Mouse (Mus musculus) testis, adult 2 months (tissue): ENCODE results near the gene Oma1.

Experiments
- CTCF ChIP-seq: fragments of 200-500 bp; IDR thresholded peaks from 2 replicates; pipeline ENCODE4 v1.5.1; 2012; ENCODE audit warnings: low read depth, mild to moderate bottlenecking, inconsistent platforms, low read length, moderate library complexity; ENCODE audit not compliant: control insufficient read depth, insufficient read depth, insufficient replicate concordance
- POLR2A ChIP-seq: fragments of 200-500 bp; IDR thresholded peaks from 2 replicates; pipeline ENCODE4 v1.6.1; 2012; ENCODE audit warnings: low read depth, mild to moderate bottlenecking, inconsistent platforms, low read length, moderate library complexity; ENCODE audit not compliant: control insufficient read depth

GRCm38 (mm10) chr4:103396876-103397275 is 83.3 kb downstream of the Oma1 start:
- no peak for TF ChIP-seq CTCF
- no peak for TF ChIP-seq POLR2A
